Mouse (Mus musculus): ENCODE results near the gene Fam193a. TPM values are rescaled to one million over a fixed set of nuclear protein-coding genes. Genes with fewer than 3 reads are reported as not detected.

Gene Fam193a
- 43.1 and 44.6 TPM in 2 replicates for total RNA-seq (2023)

GRCm38 (mm10) chr5:34369341-34370021, at the start of gene Fam193a:
Fam193a (plus strand) TSS chr5:34369933.

GRCm38 (mm10) chr5:34336097-34336774, 33.5 kb upstream of the Fam193a start, which contains the start of gene Rnf4:
Rnf4 (plus strand) TSS chr5:34336289.

GRCm38 (mm10) chr5:34513466-34514217, 143.9 kb downstream of the Fam193a start, which contains the start of gene Tnip2:
Tnip2 (minus strand) TSS chr5:34513991.

GRCm38 (mm10) chr5:34525663-34526476, 156.1 kb downstream of the Fam193a start, which contains the start of gene Sh3bp2:
Sh3bp2 (plus strand) TSS chr5:34525838.

Other genes starting within 250 kb of the Fam193a start
- 0.28 and 1.1 TPM in 2 replicates for gene Poln, start 200.5 kb upstream of the Fam193a start, total RNA-seq (2023)
- 19.2 and 21.9 TPM in 2 replicates for gene Haus3, start 200.4 kb upstream of the Fam193a start, total RNA-seq (2023)
- 54.1 and 75.9 TPM in 2 replicates for gene Mxd4, start 182.2 kb upstream of the Fam193a start, total RNA-seq (2023)
- 1.5 and 3.0 TPM in 2 replicates for gene Zfyve28, start 81.5 kb upstream of the Fam193a start, total RNA-seq (2023)
- not detected in 2 replicates for gene Cfap99, start 81.3 kb upstream of the Fam193a start, total RNA-seq (2023)
- 150 and 201 TPM in 2 replicates for gene Rnf4, start 33.6 kb upstream of the Fam193a start, total RNA-seq (2023)
- gene Tnip2, start 144.1 kb downstream of the Fam193a start, total RNA-seq (2023), result 15.0 and 18.3 TPM in 2 replicates
- gene Sh3bp2, start 155.9 kb downstream of the Fam193a start, total RNA-seq (2023), result 82.3 and 93.5 TPM in 2 replicates
- gene Add1, start 203.7 kb downstream of the Fam193a start, total RNA-seq (2023), result 187 and 193 TPM in 2 replicates

Data from neutrophil, adult 65 days (primary cell).